Mouse (Mus musculus) layer of hippocampus, adult 18-20 months (tissue): ENCODE data around the gene Bcl11b. TPM values are rescaled to one million over a fixed set of nuclear protein-coding genes. Genes with fewer than 3 reads are reported as not detected.

Experiments
- DNase-seq, 2 experiments: peaks; one replicate each; pipeline ENCODE4 v3.0.0; 2022; ENCODE audit warnings: low spot score in 2 of 2
- long read RNA-seq: library from polyadenylated mRNA; stranded (forward); transcript quantifications from one replicate; pipeline ENCODE4 v2.0.0, GENCODE M21; 2021
- total RNA-seq, 2 experiments: library from RNA; stranded (reverse); gene quantifications; 2 replicates each; pipeline ENCODE4 v1.2.3; 2021

The Bcl11b gene
- total RNA-seq, result 100 to 1,000 TPM; 143 to 144 TPM
- long read RNA-seq, full-length matches to known transcripts, result 22 of 56 reads
- long read RNA-seq, partial matches to known transcripts, result 1 of 56 reads
- long read RNA-seq, other reads (novel, unspliced or antisense), result 33 of 56 reads

GRCm38 (mm10) chr12:108003483-108003882 lies at the start of gene Bcl11b:
Bcl11b (minus strand) TSS chr12:108003602.
- no peak for DNase-seq

- no peak for DNase-seq
These were observed 47.6 kb upstream of the Bcl11b start for GRCm38 (mm10) chr12:108050996-108051395.

- peak; percentile 14 to 27 for DNase-seq
These were observed 46.2 kb upstream of the Bcl11b start for GRCm38 (mm10) chr12:108049625-108050024.

- DNase-seq, result no peak
These were observed 38.8 kb upstream of the Bcl11b start for GRCm38 (mm10) chr12:108042239-108042571.

- DNase-seq, result peak; percentile 30 to 80
These were observed 38.3 kb upstream of the Bcl11b start for GRCm38 (mm10) chr12:108041571-108042238.

GRCm38 (mm10) chr12:108037446-108037845 lies 34.0 kb upstream of the Bcl11b start:
- no peak for DNase-seq

- DNase-seq, result no peak
These were observed 32.1 kb upstream of the Bcl11b start for GRCm38 (mm10) chr12:108035412-108036078.

- peak in 1 of 2 experiments; percentile 31 for DNase-seq
These were observed 19.6 kb upstream of the Bcl11b start for GRCm38 (mm10) chr12:108022835-108023615.

GRCm38 (mm10) chr12:108012003-108012402 lies 8.6 kb upstream of the Bcl11b start:
- no peak for DNase-seq

- no peak for DNase-seq
These were observed 6.9 kb upstream of the Bcl11b start for GRCm38 (mm10) chr12:108010346-108010745.

GRCm38 (mm10) chr12:108009156-108009555 lies 5.8 kb upstream of the Bcl11b start:
- no peak for DNase-seq

- peak; percentile 82 to 86 for DNase-seq
These were observed 2.6 kb upstream of the Bcl11b start for GRCm38 (mm10) chr12:108005816-108006626.

- DNase-seq, result no peak
These were observed 2.0 kb upstream of the Bcl11b start for GRCm38 (mm10) chr12:108005488-108005800.

GRCm38 (mm10) chr12:108004701-108005487 lies 1.5 kb upstream of the Bcl11b start:
- no peak for DNase-seq

GRCm38 (mm10) chr12:108003928-108004327 lies 526 bp upstream of the Bcl11b start:
- peak; percentile 81 to 94 for DNase-seq

- no peak for DNase-seq
These were observed 789 bp downstream of the Bcl11b start for GRCm38 (mm10) chr12:108002436-108003189.

GRCm38 (mm10) chr12:108001652-108002340 lies 1.6 kb downstream of the Bcl11b start:
- DNase-seq, result no peak

- no peak for DNase-seq
These were observed 2.7 kb downstream of the Bcl11b start for GRCm38 (mm10) chr12:108000715-108001080.
